Mouse (Mus musculus) lung, postnatal 0 days (tissue): Measurements from ENCODE around the gene Rhoc. TPM values are rescaled to one million over a fixed set of nuclear protein-coding genes. Genes with fewer than 3 reads are reported as not detected.

Source experiments
- ATAC-seq: fragments of 200-750 bp; cut with Nextera tagmentation; 2 replicates; pipeline ENCODE4 v1.8.0; 2017; ENCODE audit warnings: moderate library complexity
- DNase-seq: peaks from one replicate; pipeline ENCODE4 v3.0.0-alpha.2; 2016; ENCODE audit warnings: low spot score
- H3K27ac ChIP-seq: fragments of 300-500 bp; sonication (generic); 2 replicates; pipeline ENCODE4 v1.5.1; 2014; ENCODE audit warnings: antibody characterized with exemption, mild to moderate bottlenecking, low read length, mixed read lengths
- H3K27me3 ChIP-seq: fragments of 300-500 bp; sonication (generic); replicated peaks from 2 replicates; pipeline ENCODE4 v1.6.1; 2014; ENCODE audit warnings: low read length, mixed read lengths; ENCODE audit not compliant: insufficient read depth
- H3K36me3 ChIP-seq: fragments of 300-500 bp; sonication (generic); 2 replicates; pipeline ENCODE4 v1.6.1; 2014; ENCODE audit warnings: low read length, mixed read lengths; ENCODE audit not compliant: insufficient read depth
- H3K4me1 ChIP-seq: fragments of 300-500 bp; sonication (generic); 2 replicates; pipeline ENCODE4 v1.6.1; 2014; ENCODE audit warnings: antibody characterized with exemption, low read depth, low read length, mixed read lengths; ENCODE audit not compliant: insufficient read depth
- H3K4me2 ChIP-seq: fragments of 300-500 bp; sonication (generic); replicated peaks from 2 replicates; pipeline ENCODE4 v1.6.1; 2014; ENCODE audit warnings: low read depth, mild to moderate bottlenecking, low read length, moderate library complexity, mixed read lengths
- H3K4me3 ChIP-seq: fragments of 300-500 bp; sonication (generic); 2 replicates; pipeline ENCODE4 v1.5.1; 2014; ENCODE audit warnings: low read depth, low read length
- H3K9ac ChIP-seq: fragments of 300-500 bp; sonication (generic); replicated peaks from 2 replicates; pipeline ENCODE4 v1.6.1; 2014; ENCODE audit warnings: low read depth, mild to moderate bottlenecking
- H3K9me3 ChIP-seq: fragments of 300-500 bp; sonication (generic); 2 replicates; pipeline ENCODE4 v1.6.1; 2016; ENCODE audit warnings: low read length, mixed read lengths
- CTCF ChIP-seq: IDR thresholded peaks from 2 replicates; pipeline ENCODE4 v1.5.1; 2016; ENCODE audit warnings: antibody characterized with exemption, mild to moderate bottlenecking
- EP300 ChIP-seq: IDR thresholded peaks from 2 replicates; pipeline ENCODE4 v1.6.1; 2016; ENCODE audit warnings: antibody characterized with exemption, mild to moderate bottlenecking, control low read depth
- WGBS: fragments of 180-500 bp; shearing (Covaris S2); extraction: QIAGEN DNeasy Blood & Tissue Kit; methylation state at CpG from one replicate; pipeline ENCODE4 v1.1.7; 2014; 5-methylcytosine and 5-hydroxymethylcytosine counted together
- polyA plus RNA-seq: library from polyadenylated mRNA; unstranded; fragments of >200 nt; fragmentation: Nextera tagmentation; extraction: Ambion mirVana; gene quantifications from 2 replicates; pipeline ENCODE4 v1.2.1, GENCODE M21; 2015

Rhoc gene
- polyA plus RNA-seq, 1 experiment from 2014 or later, result 258 TPM

DNA sequence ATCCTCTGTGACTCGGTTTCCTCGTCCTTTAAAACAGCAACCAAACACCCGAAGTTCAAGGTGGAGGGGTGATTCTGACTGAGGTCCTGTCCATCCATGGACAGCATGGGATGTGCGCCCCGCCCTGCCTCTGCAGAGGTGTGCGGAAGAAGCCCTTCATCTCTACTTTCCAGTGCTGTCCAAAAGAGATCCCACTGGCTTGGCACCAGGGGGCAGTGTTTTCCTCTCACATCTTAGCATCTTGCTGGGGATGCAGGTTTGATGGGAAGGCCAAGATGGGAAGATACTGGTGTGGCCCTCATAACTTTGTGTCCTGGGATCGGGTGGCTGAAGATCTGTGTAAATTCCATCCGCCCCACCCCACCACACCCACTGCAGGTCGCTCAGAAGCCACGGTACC is 18.1 kb upstream of the Rhoc start:
- WGBS, result 53% methylated on average over 10 of the region's 10 CpGs
- Histone ChIP-seq H3K4me3 (no peak overlapping the region), H3K9ac (no peak overlapping the region), H3K4me2 (no peak overlapping the region), H3K27ac (no peak overlapping the region), H3K4me1 (no peaks in the 10 kb centered on the region), H3K9me3 (no peaks in the 10 kb centered on the region), H3K27me3 (no peaks in the 10 kb centered on the region), H3K36me3 (no peaks in the 10 kb centered on the region)
- peak; percentile 42 for DNase-seq
- TF ChIP-seq CTCF, result peak; percentile 84
- no peak for TF ChIP-seq EP300
- 0 out of 2 replicates have a peak, but pooled peaks have one; percentile 30 for ATAC-seq

DNA sequence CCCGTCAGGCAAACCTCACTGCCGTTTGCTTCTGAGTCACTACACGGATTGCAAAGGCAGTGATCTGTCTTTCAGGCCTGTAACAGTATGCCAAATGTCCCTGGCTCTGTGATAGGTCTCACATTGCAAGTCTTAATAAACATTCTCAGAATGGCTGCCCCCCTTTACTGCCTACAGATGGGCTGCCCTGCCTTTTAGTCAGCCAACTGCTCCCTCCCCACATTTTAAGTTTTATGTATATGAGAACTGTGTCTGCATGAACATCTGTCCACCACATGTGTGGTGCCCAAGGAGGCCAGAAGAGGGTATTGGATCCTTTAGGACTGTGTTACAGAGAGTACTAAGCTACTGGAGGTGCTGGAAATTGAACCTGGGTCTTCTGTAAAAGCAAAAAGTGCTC is 17.3 kb upstream of the Rhoc start:
- Histone ChIP-seq H3K9me3 (no peaks in the 10 kb centered on the region), H3K4me1 (no peaks in the 10 kb centered on the region), H3K4me3 (no peak overlapping the region), H3K4me2 (no peak overlapping the region), H3K27ac (no peak overlapping the region), H3K27me3 (no peaks in the 10 kb centered on the region), H3K9ac (no peak overlapping the region), H3K36me3 (no peaks in the 10 kb centered on the region)
- TF ChIP-seq EP300 (no peak), CTCF (no peak)
- WGBS, result 58% methylated on average over 3 of the region's 3 CpGs
- ATAC-seq (no peak), DNase-seq (no peak)

DNA sequence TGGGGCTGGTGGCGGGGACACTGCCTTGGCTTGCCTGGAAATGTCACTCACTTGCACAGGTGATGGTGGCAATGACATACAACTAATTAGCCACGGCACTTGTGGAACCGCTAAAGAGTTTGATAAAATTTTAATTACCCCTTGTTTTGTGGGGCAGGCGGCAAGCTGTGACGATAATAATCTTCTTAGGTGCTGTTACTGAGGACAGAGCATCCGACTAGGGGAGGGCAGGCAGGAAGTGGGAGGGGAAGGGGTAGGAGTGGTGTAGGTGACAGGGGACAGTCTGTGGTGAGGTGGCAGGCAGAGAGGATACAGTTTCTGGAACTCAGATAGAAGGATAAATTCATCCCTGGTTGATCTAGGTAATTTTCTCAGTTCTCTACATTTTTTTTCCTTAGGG is 16.7 kb upstream of the Rhoc start:
- no peak for TF ChIP-seq EP300
- TF ChIP-seq CTCF, result no peak
- ATAC-seq (no peak), DNase-seq (no peak)

DNA sequence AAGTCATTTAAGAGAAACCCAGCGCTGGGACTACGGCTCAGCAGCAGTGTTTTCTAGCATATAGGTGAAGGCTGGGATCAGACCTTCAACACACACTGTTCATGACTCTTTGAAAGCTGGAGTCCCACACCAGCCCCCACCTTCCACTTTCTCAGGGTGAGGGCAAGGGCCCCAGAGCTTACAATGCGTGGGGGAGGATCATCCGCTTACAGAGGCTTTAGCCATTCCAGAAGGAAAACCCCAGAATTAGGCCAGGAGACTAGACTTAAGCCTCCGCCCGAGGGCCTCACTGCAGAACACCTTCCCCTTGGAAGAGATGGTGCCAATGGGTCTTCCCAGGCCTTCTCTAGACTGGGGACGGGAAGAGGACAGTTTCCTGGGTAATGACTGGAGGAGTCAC is 14.9 kb upstream of the Rhoc start:
- WGBS, result 76% methylated on average over 7 of the region's 7 CpGs
- Histone ChIP-seq H3K9me3 (no peaks in the 10 kb centered on the region), H3K27me3 (peaks cover 12% of the 10 kb centered on the region), H3K4me2 (no peak overlapping the region), H3K27ac (no peak overlapping the region), H3K36me3 (no peaks in the 10 kb centered on the region), H3K4me3 (no peak overlapping the region), H3K9ac (no peak overlapping the region), H3K4me1 (no peaks in the 10 kb centered on the region)
- DNase-seq (no peak), ATAC-seq (no peak)
- no peak for TF ChIP-seq EP300

More for the DNA sequence above, 16.7 kb upstream of the Rhoc start:
- Histone ChIP-seq H3K36me3 (no peaks in the 10 kb centered on the region), H3K4me3 (no peak overlapping the region), H3K4me2 (no peak overlapping the region), H3K9me3 (no peaks in the 10 kb centered on the region), H3K27me3 (peaks cover 3% of the 10 kb centered on the region), H3K4me1 (no peaks in the 10 kb centered on the region), H3K9ac (no peak overlapping the region), H3K27ac (no peak overlapping the region)
- 47% methylated on average over 6 of the region's 6 CpGs for WGBS

DNA sequence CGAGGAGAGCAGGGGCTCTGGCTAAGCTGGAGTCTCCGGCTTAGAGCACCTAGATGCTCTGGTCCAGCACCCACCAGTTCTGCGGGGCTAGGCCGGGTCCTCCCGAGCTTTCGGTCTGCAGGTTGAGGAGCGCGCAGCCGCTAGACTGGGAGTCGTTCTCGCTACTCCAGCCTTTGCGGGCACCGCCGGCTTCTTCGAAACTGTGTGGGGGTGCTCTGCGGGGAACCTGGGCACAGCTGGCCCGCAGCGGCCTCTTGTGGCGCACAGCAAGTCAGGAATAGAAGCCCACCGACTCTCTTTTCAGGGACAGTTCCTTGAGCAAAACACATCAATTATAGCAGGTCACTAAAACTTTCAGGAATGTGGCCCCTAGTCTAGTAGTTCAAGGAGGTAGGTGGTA is 10.8 kb upstream of the Rhoc start:
- WGBS, result 1% methylated on average over 20 of the region's 20 CpGs
- Histone ChIP-seq H3K27ac (no peak overlapping the region), H3K9ac (no peak overlapping the region), H3K4me1 (peaks cover 17% of the 10 kb centered on the region; the same call in 1 of the 2 replicates), H3K27me3 (peaks cover 34% of the 10 kb centered on the region), H3K4me2 (peak overlapping the region; percentile 47), H3K4me3 (peak overlapping the region; percentile 20; the same call in 1 of the 2 replicates), H3K9me3 (no peaks in the 10 kb centered on the region), H3K36me3 (no peaks in the 10 kb centered on the region)
- ATAC-seq (no peak), DNase-seq (peak; percentile 44)
- TF ChIP-seq CTCF (peak; percentile 60), EP300 (no peak)

DNA sequence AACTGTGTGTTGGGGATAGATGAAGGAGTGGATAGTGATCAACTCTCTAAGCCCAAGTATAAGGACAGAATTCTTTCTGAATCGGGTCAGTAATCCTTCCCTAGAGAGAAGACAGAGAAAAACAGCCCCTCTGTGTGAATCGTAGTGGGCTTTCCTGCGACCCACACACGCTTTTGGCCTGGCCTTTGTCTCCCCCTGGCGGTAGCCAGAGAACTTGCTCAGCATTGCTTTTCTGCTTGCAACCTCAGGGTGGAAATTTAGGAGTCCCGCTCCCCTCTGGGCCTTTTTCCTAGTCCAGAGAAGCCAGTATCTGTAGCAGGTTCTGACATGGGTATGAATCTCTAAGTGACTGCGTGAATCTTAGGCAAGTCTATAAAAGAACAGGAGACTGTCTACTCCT is 8.2 kb upstream of the Rhoc start:
- peak; percentile 83 for DNase-seq
- ATAC-seq, result no peak
- TF ChIP-seq CTCF, result peak; percentile 95
- no peak for TF ChIP-seq EP300
- WGBS, result 5% methylated on average over 7 of the region's 7 CpGs
- no peak overlapping the region for H3K27ac ChIP-seq
- peaks cover 34% of the 10 kb centered on the region for H3K27me3 ChIP-seq
- H3K36me3 ChIP-seq, result no peaks in the 10 kb centered on the region
- H3K4me1 ChIP-seq, result peaks cover 17% of the 10 kb centered on the region; the same call in 1 of the 2 replicates
- no peak overlapping the region for H3K9ac ChIP-seq
- H3K4me3 ChIP-seq, result no peak overlapping the region
- no peak overlapping the region for H3K4me2 ChIP-seq
- no peaks in the 10 kb centered on the region for H3K9me3 ChIP-seq
